Mouse (Mus musculus) mouse trophoblast stem cell (cell line): ENCODE results near the gene Msantd2.

Experiments used
- in situ Hi-C, 2 experiments: fragments of 300-500 bp; cut with MseI, MboI; formaldehyde crosslinking; loops; 2 replicates in 1 of 2; 3 replicates in 1 of 2; pipeline ENCODE4 v1.15.1; 2025

Gene Msantd2

GRCm38 (mm10) chr9:37540701-37541575, 51.8 kb downstream of the Msantd2 start:
- in situ Hi-C loops, result no loop called here

- in situ Hi-C loops, result no loop called here
Measured at GRCm38 (mm10) chr9:37541851-37542642, 52.9 kb downstream of the Msantd2 start.

- in situ Hi-C loops, result no loop called here
Measured at GRCm38 (mm10) chr9:37543869-37544440, 54.8 kb downstream of the Msantd2 start.

GRCm38 (mm10) chr9:37544447-37545165, 55.5 kb downstream of the Msantd2 start:
- in situ Hi-C loops, result no loop called here

- in situ Hi-C loops, result no loop called here
Measured at GRCm38 (mm10) chr9:37545166-37545610, 56.1 kb downstream of the Msantd2 start.

GRCm38 (mm10) chr9:37545847-37546452, 56.8 kb downstream of the Msantd2 start:
- in situ Hi-C loops, result no loop called here

- in situ Hi-C loops, result no loop called here
Measured at GRCm38 (mm10) chr9:37546889-37547288, 57.8 kb downstream of the Msantd2 start.

- in situ Hi-C loops, result no loop called here
Measured at GRCm38 (mm10) chr9:37550435-37550834, 61.3 kb downstream of the Msantd2 start.

GRCm38 (mm10) chr9:37551751-37552531, 62.8 kb downstream of the Msantd2 start:
- in situ Hi-C loops, result no loop called here

- in situ Hi-C loops, result no loop called here
Measured at GRCm38 (mm10) chr9:37552536-37553293, 63.6 kb downstream of the Msantd2 start, which contains the start of gene Nrgn. Nrgn (minus strand) TSS chr9:37552904.

GRCm38 (mm10) chr9:37554279-37554678, 65.2 kb downstream of the Msantd2 start:
- in situ Hi-C loops, result no loop called here

- in situ Hi-C loops, result no loop called here
Measured at GRCm38 (mm10) chr9:37554838-37555748, 66.0 kb downstream of the Msantd2 start, which contains the start of gene Siae. Siae (plus strand) TSS chr9:37555698.

GRCm38 (mm10) chr9:37556366-37556765, 67.2 kb downstream of the Msantd2 start:
- in situ Hi-C loops, result no loop called here

- in situ Hi-C loops, result no loop called here
Measured at GRCm38 (mm10) chr9:37560617-37561016, 71.5 kb downstream of the Msantd2 start.

- in situ Hi-C loops, result no loop called here
Measured at GRCm38 (mm10) chr9:37563805-37564204, 74.7 kb downstream of the Msantd2 start.

- in situ Hi-C loops, result no loop called here
Measured at GRCm38 (mm10) chr9:37567019-37567418, 77.9 kb downstream of the Msantd2 start.

GRCm38 (mm10) chr9:37567454-37567853, 78.3 kb downstream of the Msantd2 start:
- in situ Hi-C loops, result no loop called here

- in situ Hi-C loops, result no loop called here
Measured at GRCm38 (mm10) chr9:37567892-37568604, 78.9 kb downstream of the Msantd2 start.
